Mouse (Mus musculus) brain, embryonic 14.5 days (tissue): ENCODE results near the gene Gm44502.

Source experiments
- CTCF ChIP-seq: fragments of 200-500 bp; IDR thresholded peaks from 2 replicates; pipeline ENCODE4 v1.5.1; 2012; ENCODE audit warnings: inconsistent platforms, mild to moderate bottlenecking, moderate library complexity, borderline replicate concordance; ENCODE audit not compliant: insufficient read depth, insufficient read length; ENCODE audit errors: extremely low read depth
- POLR2A ChIP-seq: fragments of 200-500 bp; IDR thresholded peaks from 2 replicates; pipeline ENCODE4 v1.6.1; 2012; ENCODE audit warnings: mild to moderate bottlenecking, inconsistent platforms, borderline replicate concordance; ENCODE audit not compliant: poor library complexity, insufficient read depth, insufficient read length, severe bottlenecking; ENCODE audit errors: extremely low read depth

DNA sequence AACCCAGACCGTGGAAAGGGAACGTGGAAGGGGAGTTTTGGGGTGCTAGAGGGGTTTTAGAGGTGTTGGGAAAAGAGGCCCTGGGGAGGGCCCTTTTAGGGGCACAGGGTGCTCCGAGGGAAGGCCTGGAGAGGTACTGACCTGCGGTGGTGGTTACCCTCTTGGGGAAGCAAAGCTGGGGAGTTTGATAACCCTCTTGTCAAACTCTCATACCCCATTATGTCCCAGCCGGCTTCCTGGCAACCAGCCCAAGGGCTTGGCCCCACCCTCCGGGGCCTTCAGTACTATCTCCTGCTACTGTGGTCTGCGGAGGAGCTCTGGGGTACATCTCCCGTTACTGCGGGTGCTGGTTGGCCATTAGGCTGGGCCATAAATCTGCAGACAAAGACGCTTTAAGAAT is 50.1 kb downstream of the Gm44502 start:
- TF ChIP-seq POLR2A = no peak
- no peak for TF ChIP-seq CTCF
